Mouse (Mus musculus): ENCODE measurements at regions not wholly inside any gene's neighbourhood (a gene's known extent, or its start where the extent isn't known, plus 50 kb on each side); places are given as distances from the start of the nearest gene placed in this dataset.

- no peak for TF ChIP-seq POLR2A (IDR thresholded peaks at IDR 0.05; ENCODE audit: control insufficient read depth in 1 of 2, insufficient read depth in 1 of 2, low read depth in 1 of 2, low read length in 2 of 2, poor library complexity in 1 of 2)
- TF ChIP-seq CHD2 (IDR thresholded peaks at IDR 0.05; ENCODE audit: low read length), result no peak
- TF ChIP-seq ZKSCAN1 (IDR thresholded peaks at IDR 0.05; ENCODE audit: low read depth, low read length), result no peak
- TF ChIP-seq CTCF (IDR thresholded peaks at IDR 0.05 in 2 of 3, conservative IDR thresholded peaks at IDR 0.05 in 1 of 3; ENCODE audit: control insufficient read depth in 1 of 3, insufficient read depth in 1 of 3, low read depth in 2 of 3, low read length in 3 of 3, poor library complexity in 1 of 3, severe bottlenecking in 1 of 3), result no peak
- TF ChIP-seq NRF1 (IDR thresholded peaks at IDR 0.05; ENCODE audit: insufficient read depth, low read depth, low read length, poor library complexity, severe bottlenecking), result no peak
- no peak for TF ChIP-seq ETS1 (IDR thresholded peaks at IDR 0.05; ENCODE audit: low read depth, low read length)
- TF ChIP-seq HCFC1 (IDR thresholded peaks at IDR 0.05; ENCODE audit: low read depth, low read length), result no peak
- no peak for TF ChIP-seq GABPA (IDR thresholded peaks at IDR 0.05; ENCODE audit: low read depth, low read length)
- TF ChIP-seq MAFK (IDR thresholded peaks at IDR 0.05; ENCODE audit: borderline replicate concordance, low read depth, low read length), result no peak
- TF ChIP-seq TCF12 (IDR thresholded peaks at IDR 0.05; ENCODE audit: low read depth, low read length), result no peak
- TF ChIP-seq EP300 (IDR thresholded peaks at IDR 0.05; ENCODE audit: low read depth in 1 of 2, low read length in 2 of 2), result no peak
- no peak for TF ChIP-seq USF2 (IDR thresholded peaks at IDR 0.05; ENCODE audit: borderline replicate concordance in 1 of 2, insufficient read depth in 1 of 2, low read depth in 1 of 2, low read length in 2 of 2)
- no peak for TF ChIP-seq TAL1 (IDR thresholded peaks at IDR 0.05; ENCODE audit: low read length)
These were observed 72.7 kb upstream of the Abca1 start for GRCm38 (mm10) chr4:53232436-53232835.
